Mouse (Mus musculus): ENCODE data around the gene BC049730.
"Not testable (repeated sequence)": the region's sequence is repeated elsewhere in the genome, so short reads cannot be mapped to it uniquely, and the experiment has no call there.

BC049730 gene

DNA sequence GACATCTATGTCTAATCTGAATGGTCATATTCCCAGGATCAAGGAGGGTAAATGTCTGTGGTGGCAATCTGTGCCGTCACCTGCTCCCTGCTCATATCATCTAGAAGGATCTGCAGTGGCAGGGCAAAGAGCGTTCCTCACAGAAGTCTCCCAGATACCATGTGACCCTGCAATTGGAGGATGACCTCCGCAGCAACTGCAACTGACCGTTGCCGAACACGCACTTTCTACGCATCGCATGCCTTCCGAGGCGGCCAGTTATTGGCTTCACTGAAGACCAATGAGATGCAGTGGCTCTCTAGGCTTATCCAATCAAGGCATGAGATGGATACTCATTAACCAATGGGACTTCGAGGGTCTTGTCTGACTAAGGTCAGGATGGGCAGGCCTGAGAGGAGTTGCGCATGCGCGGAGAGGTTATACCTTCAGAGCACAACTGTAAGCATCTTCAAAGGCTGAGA, at the start of gene BC049730:
BC049730 (plus strand) TSS at position 411 of the 461 bp plus-strand sequence.
- DNase-seq, result no peak

DNA sequence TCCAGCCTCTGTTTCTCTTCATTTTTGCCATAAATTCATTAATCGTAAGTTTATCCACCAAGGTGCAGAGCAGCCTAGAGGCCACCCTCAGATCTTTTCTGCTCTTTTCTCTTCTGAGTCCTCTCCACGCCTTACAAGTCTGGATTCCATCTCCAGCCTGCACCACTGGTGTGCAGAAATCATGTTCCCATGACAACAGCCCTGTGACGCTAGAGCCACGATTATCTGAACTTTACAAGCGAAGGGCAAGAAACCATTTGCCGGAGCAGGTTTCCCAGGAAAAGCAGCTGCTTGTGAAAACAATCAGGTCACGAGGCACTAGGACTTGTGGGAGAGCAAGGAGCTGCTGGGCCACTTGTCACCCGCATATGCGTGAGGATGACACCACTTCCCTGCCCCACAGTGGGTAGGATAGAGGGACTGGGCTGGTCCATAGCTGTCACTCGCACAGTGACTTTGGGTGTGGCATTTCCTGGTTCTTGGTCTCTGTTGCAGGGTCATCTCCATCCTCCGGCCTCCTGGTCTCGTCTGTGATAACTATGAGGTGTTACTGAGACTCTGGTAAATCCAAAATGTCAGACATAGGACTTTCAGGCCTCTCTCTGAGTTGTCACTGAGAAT, 49.2 kb upstream of the BC049730 start:
- no peak for DNase-seq

DNA sequence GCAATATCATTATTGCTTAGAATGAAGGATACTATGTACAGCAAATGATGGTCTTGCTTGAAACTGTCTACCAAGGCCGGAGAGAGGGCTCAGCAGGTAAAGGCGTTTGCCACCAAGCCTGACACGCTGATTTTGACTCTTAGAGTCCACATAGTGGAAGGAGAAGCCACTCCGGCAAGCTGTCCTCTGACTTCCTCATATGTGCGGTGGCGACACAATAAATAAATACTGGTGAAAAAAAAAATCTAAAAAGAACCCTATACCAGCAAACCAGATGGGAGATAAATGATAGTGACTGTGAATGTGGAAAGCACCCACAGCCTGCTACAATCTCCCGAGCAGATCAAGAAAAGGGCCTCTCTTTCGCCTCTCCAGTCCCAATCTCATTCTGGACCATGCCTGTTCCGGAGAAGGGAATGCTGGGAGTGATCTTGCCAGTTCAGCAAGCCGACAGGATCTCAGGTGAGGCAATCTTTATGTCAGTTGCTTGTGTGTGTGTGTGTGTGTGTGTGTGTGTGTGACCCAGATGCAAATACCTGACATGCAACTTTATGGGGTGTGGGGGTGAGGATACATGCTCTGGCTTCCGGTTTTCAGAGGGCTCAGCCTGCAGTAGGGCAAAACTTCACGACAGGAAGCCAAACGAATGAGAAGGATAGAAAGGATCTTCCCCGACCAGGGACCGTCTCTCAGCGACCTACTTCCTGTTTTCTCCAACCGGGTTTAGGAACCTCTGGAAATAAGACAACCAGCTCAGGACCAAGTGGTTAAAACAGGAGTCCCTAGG, 47.7 kb upstream of the BC049730 start:
- DNase-seq, result no peak

DNA sequence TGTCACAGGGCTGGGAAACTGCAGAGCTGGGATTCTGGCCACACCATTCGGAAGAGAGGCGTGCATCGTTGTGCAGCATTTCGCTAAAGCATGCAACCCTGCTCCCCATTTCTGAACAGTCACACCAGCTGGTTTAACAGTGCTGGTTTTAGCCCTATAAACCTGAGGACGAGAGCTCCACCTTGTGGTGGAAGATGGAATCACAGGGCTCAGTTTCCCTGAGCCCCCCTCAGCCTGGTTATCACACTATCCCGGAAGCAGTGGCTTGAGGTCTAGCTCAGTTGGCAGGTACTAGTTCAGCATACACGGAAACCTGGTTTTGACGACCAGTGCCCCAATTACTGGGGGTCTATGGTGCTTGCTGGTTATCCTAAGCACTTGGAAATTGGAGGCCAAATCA, 46.5 kb upstream of the BC049730 start:
- DNase-seq, result peak; percentile 32

DNA sequence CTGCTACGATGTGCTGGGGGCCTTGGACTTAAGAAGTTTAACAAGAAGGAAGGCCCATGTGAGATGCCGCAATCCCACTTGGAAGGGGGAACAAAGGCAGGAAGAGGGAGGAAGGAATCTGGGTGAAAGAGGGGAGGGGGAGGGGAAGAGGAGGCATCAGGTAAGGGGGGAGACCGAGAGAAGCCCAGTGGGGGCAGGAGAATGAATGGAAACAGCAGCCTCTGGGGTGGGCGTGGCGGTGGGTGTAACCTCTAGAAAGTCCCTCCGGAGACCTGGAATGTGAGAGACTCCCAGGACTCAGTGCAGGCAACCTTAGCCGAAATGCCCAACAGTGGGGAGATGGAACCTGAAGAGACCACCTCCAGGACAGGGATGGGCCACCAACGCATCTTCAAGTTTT, 44.7 kb upstream of the BC049730 start:
- no peak for DNase-seq

DNA sequence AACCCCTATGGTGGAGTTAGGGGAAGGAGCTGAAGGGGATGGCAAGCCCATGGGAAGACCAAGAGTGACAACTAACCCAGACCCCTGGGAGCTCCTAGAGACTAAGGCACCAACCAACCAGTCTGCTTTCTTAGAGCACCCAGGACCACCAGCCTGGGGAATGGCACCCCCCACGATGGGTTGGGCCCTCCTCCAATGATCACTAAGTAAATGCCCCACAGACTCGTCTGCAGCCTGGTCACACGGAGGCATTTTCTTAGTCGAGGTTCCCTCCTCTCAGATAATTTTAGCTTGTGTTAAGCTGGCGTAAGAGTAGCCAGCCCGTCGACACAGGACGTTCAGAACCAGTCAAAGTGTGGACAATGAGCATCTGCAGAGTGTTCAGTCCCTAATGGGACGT, 44.1 kb upstream of the BC049730 start:
- DNase-seq, result no peak

DNA sequence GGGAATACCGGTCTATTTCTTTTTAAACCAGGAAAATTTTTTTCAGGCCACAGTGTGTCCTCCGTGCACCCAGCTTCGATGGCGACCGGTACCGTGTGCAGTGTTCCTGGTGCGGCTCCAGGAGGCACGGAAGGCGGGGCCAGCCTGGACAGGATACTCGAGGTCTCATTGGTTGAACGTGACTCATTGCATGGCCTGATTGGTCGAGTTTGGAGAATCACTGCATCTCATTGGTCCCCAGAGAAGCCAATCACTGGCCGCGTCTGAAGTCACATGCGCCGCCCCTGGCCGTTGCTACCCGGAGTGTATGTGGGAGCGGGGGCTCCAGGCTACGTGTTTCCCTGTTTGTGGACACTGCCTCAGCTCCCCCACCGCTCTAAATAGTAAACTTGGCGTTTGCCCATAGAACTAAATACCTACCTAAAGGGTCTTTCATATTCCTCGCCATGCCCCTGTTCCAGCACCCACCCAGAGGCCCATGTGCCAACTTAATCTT, 37.0 kb upstream of the BC049730 start:
- DNase-seq, result no peak

DNA sequence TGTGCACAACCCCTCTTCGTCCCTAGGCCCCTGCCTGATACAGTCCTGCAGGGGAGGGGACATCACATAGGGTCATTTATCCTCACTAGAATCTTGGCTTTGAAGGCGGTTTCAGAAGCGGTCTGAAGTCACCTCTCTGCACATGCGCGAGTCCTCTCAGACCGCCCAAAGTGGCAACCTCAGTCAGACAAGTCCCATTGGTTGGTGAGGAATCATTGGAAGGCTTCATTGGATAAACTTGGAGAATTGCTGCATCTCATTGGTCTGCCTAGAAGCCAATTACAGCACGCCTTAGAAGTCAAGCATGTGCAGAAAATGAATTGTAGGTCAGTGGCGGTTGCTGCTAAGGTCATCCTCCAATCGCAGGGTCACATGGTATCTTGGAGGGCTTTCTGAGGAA, 32.5 kb upstream of the BC049730 start, which contains the start of gene Tex101:
Tex101 (minus strand) TSS at position 101 of the 400 bp plus-strand sequence.
- DNase-seq, result no peak

DNA sequence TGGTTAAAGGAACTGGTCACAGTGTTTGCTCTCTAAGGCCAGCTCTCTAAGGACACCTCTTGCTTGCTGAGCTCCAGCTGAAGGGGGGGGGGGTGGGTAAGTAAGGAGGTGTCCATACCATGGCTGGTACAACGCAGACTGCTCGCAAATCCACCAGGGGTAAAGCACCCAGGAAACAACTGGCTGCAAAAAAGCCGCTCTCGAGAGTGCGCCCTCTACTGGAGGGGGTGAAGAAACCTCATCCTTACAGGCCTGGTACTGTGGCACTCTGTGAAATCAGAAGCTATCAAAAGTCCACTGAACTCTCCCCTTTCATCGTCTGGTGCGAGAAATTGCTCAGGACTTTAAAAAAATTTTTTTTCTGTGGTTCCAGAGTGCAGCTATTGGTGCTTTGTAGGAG, 24.9 kb upstream of the BC049730 start:
- not testable (repeated sequence) for DNase-seq

DNA sequence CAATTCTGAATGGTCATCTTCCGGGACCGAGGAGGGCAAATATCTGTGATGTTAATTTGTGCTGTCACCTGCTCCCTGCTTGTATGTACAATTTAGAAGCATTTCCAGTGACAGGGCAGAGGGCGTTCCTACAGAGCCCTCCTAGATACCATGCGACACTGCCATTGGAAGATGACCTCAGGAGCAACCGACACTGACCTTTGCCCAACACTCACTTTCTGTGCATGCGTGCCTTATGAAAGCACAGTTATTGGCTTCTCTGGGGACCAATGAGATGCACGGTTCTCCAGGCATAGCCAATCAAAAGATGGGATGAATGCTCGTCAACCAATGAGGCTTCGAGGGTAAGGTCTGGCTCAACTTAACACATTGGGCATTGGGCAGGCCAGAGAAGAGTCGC, 21.5 kb upstream of the BC049730 start:
- DNase-seq, result not testable (repeated sequence)

DNA sequence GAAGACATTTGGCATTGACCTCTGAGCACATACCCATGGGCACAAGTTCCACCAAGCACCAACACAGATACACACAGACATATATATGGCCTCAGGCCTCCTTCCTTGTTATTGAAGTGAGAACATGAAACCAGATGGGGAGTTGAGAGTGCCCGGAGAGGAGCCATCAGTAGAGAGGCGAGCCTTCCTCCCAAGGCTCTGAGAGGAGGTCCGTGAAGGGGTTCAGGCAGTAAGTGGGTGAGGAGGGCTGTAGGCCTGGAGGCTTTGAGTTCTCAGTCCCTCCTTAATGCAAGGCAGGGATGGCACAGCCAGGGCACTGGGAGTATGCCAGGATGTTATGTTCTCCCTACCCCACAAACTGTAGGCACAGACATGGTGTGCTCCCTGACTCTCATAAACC, 16.3 kb upstream of the BC049730 start:
- DNase-seq, result not testable (repeated sequence)

DNA sequence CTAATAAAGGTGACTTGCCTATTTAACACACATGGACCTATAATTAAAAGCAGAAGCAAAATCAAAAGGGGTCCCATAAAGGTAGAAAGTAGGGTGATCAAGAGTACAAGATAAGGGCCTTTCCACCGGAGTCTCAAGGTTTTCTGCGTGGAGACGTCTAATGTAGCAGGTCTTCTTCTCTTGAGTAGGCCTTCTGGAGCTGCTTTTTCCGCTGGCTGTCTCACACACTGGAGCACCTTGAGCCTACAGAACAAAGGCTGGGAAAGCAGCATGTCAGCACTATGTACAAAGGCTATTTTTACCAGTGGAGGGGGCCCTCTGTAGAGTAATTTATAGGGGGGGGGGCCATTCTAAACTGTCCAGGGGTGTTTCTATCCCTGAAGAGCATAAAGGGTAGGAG, 11.2 kb upstream of the BC049730 start:
- DNase-seq, result not testable (repeated sequence)

DNA sequence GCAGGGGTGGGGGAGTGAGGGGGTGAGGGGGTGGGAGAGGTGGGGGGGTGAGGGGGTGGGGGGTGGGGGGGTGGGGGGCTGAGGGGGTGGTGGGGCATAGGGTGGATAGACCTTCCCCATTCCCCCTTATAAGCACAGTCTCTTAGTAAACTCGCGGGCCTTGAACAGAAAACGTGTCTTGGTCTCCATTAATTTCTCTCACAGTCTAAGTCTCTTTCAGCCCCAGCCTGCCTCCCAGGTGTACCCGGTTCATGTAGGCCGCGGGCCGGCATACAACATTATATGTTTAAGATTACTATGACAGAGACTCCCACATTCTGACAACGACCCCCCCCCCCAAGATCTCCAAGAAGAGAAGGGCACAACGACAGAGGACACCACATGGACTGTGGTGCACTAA, 6.2 kb upstream of the BC049730 start:
- DNase-seq, result not testable (repeated sequence)

DNA sequence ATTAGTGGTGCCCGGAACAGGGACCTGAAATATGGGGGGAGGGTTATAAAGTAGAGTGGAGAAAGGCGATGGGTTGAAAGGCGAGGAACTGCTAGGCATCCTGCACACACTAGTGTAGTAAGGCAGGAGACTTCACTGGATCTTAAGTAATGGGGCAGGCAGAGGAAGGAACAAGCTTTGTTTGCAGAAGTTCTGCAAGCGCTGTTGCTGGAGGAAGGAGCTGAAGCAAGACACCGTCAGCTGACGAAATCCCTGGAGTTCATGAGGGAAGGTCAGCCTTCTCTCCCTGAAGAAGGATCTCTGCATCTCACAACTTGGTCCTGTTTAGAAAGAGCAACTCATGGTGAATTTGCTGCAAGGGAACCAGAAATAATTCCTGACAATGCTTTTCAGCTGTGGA, 6.0 kb downstream of the BC049730 start:
- DNase-seq, result no peak

DNA sequence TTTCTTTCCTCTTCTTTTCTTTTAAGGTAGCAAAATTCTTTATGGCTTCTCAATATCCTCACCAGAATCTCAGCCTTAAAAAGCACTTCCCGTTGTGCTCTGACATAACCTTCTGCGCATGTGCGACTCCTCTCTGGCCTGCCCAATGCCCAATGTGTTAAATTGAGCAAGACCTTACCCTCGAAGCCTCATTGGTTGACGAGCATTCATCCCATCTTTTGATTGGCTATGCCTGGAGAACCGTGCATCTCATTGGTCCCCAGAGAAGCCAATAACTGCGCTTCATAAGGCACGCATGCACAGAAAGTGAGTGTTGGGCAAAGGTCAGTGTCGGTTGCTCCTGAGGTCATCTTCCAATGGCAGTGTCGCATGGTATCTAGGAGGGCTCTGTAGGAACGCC, 17.8 kb downstream of the BC049730 start, which contains the start of gene Gm4763:
Gm4763 (minus strand) TSS at position 101 of the 400 bp plus-strand sequence.
- DNase-seq, result not testable (repeated sequence)

DNA sequence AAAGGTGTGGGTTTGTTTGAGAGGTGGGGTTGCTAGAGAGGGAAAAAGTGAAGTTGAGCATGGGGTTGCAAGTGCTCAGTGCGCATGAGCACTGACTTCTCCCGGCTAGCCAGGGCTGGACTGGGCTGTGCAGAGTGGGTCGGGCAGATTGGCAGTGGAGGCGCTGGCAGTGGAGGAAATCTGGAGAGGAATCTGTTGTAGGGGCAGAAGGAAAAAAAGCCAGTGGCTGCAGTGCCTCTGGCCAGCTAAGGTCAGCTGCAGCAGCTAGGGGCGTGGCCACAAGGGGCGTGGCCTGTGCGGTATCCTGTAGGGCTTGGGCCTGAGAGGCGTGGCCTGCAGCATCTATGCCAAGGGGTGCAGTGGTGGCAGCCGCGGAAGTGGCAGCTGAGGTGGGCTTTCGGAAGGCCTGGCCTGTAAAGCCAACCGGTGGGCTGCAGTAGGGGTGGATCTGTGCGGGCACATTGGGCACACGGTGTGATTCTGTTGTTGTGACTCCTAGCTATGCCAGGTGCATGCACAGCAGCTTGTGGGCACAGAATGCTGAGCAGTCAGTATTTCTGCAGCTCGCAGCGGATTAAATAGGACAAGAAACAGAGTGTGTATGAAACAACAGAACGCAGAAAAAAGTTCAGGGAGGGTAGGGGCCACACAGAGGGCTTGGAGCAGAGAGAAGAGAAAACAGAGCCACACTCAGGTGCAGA, 27.1 kb downstream of the BC049730 start:
- no peak for DNase-seq

DNA sequence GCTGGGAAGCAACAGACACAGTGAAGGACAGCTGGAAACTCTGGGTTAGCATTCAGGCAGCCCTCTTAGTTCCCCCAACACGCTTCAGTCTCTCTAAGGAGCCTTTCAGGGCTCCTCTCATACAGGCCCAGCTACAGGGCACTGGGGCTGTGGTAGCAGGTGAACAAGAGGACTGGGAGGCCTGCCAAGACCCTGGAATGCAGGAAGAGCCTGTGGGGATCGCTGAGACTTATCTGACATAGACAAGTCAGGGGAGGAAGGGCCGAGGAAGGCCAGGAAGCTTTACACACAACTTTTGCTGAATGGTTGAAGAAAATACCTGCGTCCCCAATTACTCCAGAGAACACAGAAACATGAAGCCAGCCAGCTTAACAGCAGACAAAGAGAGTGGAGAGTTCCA, 41.7 kb downstream of the BC049730 start:
- no peak for DNase-seq

DNA sequence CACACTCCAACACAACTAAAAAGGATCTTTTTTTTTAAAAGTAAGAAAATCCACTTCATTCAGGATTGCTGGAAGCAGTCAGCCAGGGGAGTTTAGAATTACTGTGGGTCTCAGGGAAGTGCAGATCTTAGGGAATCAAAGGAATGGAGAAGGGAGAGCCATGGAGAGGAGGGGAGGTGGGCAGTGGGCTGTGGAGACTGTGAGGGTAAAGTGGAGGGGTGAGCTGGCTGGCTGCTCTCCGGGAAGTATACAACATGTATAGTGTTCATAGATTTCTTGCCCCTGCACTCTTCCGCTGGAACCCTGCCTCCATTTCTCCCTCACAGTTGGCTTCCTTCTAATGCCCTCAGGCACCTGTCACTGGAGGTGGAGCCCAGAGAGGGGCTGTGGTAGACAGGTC, 42.6 kb downstream of the BC049730 start:
- DNase-seq, result no peak

DNA sequence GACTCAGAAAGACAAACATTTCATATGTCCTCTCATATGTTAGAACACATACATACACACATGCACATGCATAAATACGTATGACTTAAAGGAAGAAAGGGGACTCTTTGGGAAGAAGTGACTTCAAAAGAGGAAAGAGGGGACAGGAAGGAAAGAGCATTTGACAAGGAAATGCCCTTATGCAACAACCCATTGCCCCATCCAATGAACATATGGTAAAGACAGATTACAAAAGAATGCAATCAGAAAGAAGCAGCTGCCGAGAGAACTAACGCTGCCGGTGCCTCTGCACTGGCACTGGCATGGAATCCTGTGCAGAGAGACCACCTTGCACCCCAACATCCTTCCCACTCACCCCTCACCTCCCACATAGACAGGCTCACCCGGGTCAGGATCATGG, 44.4 kb downstream of the BC049730 start:
- no peak for DNase-seq

DNA sequence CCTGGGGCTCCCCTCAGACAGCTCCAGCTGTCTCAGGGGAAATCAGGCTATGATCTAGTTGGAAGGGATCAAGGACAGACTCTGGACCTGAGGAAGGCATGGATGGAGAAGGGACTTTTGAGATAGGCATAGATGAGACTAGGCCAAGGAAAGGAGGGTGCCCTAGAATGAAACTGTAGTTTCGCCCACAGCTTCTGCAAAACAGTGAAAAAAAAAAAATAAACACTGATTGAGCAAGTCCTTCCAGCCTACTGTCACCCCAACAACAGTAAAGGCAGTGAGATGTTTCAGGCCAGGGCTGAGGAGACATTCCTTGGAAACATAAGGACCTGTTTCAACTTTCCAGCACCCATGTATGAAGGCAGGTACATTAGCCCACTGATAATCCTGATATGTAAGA, 49.5 kb downstream of the BC049730 start:
- no peak for DNase-seq

DNA sequence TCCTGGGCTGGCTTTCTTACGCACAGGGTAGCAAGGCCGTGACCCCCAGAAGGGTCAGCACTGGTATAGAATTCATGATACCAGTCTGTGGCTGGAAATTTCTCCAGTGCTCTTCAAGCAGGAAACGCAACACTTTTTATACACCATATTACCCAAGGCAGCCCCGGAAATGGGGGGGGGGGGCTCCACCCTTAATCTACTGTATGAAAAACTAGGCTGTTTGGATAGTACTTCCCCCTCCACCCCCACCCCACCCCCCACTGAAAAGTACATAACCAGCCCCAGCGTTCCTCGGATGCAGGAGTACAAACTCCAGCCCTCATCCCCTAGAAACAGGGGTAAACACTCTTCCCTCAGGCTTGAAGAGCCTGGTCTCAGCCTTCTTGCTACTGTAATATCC, 51.2 kb downstream of the BC049730 start, which contains the start of gene Cd177:
Cd177 (minus strand) TSS at position 101 of the 400 bp plus-strand sequence.
- DNase-seq, result no peak

DNA sequence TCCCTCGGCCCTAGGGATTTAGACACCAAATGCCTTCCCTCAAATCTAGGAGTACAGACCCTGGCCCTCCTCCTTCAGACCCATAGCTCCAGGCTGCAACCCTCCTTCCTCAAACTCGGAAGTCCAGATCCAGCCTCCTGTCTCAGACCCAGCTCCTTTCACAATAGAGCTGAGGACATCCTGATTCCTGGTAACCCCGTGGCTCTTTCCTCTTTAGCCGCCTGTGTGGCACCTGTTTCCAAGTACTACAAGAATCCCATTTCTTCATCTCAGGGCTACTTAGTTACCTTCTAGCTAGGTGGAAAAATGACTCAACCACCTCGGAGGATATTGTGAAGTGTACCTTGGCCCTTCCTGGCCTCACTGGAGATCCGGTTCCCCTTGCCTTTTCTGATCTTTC, 52.1 kb downstream of the BC049730 start:
- no peak for DNase-seq

DNA sequence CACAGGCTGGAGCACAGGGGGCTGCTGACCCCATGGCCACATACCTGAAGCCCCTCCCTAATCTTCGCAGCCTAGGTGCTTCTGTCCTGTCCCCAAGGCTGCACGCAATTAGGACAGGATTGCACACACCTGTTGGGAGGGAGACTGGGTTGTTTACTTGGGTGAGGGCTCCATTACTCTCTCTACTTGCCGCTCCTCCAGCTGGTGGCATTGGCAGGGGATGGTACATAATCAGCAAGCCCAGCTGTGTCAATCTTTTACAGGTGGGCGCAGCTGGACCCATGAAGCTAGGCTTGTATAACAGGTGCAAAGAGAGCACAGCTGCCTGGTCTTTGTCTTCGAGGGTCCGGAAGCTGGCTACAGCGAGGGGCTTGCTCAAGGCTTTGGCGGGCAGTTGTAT, 53.5 kb downstream of the BC049730 start:
- DNase-seq, result no peak
